Mouse (Mus musculus) left cerebral cortex, postnatal 14 days (tissue): ENCODE measurements around the gene Sowaha. TPM values are rescaled to one million over a fixed set of nuclear protein-coding genes. Genes with fewer than 3 reads are reported as not detected.

ENCODE experiments used
- DNase-seq, 2 experiments: peaks; one replicate each; pipeline ENCODE4 v3.0.0; 2021 to 2022; ENCODE audit warnings: low spot score in 2 of 2, mixed read lengths in 1 of 2
- intact Hi-C: fragments of 180-260 bp; cut with DNase I; formaldehyde crosslinking; loops from one replicate; pipeline ENCODE4 v1.15.1; 2025
- total RNA-seq, 2 experiments: library from RNA; stranded (reverse); gene quantifications; 2 replicates each; pipeline ENCODE4 v1.2.3; 2021

Sowaha gene
- total RNA-seq, 2 experiments from 2014 or later: 71.5 to 74.7 TPM

DNA sequence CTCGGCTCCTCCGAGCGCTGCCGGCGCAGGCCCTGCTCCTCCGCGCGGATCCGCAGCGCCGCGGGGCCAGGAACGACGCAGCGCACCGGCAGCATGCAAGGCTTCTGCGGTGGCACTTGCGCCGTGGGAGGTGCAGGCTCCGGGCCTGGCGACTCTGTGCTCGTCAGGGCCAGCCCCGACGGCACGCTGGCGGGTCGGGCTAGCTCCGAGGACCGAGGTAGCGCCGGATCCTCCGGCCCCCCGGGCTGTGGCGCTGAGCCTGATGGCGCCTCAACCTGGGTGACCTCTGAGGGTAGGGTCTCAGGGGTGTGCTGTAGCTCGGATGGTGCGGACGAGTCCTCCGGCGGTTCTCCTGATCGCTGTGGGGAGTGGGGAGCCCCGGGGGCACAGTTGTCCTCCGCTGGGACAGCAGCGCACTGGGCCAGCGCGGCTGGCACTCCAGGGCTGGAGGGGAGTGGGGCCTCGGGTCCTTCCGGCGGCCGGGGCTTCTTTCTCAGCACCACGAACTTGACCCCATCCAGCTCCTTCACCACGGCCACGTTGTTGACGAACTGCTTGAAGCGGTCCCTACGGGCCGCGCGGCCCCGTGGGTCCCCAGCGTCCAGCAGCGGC lies 797 bp downstream of the Sowaha start:
- DNase-seq: peak in 1 of 2 experiments; percentile 45
- intact Hi-C loops: no loop called here

DNA sequence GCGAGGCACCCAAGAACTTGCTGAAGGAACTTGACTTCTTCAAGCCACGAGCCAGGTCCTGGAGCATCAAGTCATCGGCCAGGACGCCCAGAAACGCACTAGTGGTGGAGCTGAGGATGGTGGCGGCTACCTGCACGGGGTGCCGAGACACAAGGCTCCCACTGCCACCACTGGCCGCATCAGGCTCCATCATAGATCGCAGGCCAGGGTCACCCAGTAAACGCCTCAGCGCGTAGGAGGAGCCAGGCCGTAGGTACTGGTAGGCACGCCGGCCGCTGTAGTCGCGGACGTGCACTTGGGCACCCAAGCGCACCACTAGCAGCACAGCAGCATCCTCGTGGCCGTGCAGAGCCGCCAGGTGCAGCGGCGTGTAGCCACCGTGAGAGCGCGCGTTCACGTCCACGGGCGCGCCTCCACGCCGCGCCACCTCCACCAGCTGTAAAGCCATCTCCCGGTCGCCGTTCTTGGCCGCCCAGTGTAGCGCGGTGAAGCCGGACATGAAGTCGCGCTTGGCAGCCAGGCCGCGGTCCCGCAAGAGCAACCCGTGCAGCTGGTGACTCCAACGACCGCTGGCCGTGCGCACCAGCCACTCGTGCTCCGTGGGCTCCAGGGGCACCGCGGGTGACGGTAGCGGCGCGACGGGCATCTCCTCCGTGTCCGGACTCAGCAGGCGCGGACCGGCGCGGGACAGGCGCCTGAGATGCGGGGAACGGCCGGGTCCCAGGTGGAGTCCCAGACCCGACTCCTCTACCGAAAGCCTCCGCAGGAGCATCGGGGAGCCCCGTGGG lies 1.5 kb downstream of the Sowaha start:
- intact Hi-C loops: no loop called here
- DNase-seq: peak in 1 of 2 experiments; percentile 45

DNA sequence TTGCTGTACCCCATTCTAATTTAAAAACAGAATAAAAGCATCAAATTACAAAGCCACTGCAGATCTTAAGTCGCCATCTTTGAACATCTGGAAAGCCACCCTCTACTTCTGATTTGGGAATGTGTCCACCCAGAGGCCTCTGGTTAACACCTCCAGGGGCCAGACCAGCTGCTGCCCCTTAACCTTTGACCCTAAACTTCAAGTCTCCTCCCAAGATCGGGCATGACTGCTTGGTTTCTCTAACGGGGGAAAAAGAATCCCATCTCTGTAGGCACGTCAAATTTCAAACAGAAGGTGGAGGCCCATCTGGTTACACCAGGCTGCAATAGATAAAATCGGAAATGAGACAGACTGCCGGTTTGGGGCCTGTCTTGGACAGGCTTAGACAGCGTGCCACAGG lies 2.2 kb downstream of the Sowaha start:
- intact Hi-C loops: no loop called here
- DNase-seq: no peak

DNA sequence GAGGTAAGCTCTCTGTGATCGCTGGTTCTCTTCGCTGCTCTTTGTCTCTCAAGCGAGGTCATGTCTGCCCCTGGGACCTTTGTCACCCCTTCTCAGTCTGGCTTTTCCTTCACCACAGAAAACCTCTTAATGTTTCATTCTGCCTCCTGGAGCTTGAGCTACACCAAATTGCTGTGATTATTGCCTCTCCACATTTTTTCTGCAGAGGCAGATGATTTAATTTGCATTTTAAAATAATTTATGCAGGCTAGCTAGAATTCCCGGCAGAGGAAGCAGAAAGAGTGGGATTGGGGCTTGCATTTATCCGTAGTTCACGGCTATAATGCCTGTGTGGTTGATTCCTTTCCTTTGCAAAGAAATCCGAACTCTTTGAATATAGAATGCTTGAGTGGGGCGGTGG lies 4.5 kb downstream of the Sowaha start:
- peak in 1 of 2 experiments; percentile 40 for DNase-seq
- intact Hi-C loops: no loop called here

GRCm38 (mm10) chr11:53472709-53473108 lies 7.4 kb downstream of the Sowaha start:
- DNase-seq: no peak
- intact Hi-C loops: no loop called here

DNA sequence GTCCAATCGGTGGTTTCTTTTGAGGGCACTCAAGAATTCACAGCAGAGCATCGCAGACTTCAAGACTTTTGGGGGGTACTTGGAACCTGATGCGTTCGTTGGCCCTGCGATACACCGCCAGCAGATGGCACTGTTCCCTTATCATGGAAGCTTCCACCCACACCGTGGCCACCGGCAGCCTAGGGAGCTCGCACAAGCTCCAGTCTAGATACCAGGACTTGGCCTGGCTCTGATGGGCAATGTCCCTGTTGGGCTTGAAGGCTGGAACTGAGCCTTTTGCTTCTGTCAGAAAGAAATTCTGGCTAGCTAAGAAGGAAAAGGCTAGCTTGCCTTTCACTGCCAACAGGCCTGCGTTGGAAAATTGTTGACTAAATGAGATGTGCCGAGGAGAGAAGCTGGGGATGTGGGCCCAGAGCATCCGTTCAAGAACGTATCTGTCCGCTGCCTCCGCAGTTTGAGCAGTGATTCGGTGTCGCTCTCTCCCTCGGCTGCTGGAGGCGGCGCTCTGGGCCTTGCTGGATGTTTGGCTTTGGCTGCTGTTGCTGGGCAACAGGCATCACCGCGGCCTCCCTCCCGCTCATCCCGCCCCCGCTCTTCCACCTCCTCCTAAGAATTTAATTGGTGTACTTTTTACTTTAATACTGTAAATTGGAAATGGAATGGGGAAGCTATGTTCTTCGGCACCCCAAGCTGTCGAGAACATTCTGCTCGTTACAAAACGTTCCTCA lies 9.9 kb downstream of the Sowaha start, which contains the start of gene Gm9837:
Gm9837 (minus strand) TSS at position 512 of the 728 bp plus-strand sequence.
- intact Hi-C loops: loop anchor here (2.0 to 5.0 kb wide), 4 partner anchors 38 to 267 kb away; partner anchors contain the start of genes Gdf9 and Uqcrq
- peak; percentile 96 to 97 for DNase-seq

GRCm38 (mm10) chr11:53469294-53469967 lies 10.6 kb downstream of the Sowaha start:
- DNase-seq: peak in 1 of 2 experiments; percentile 89
- intact Hi-C loops: loop anchor here (5.0 kb wide), 2 partner anchors 37 to 268 kb away; partner anchors contain the start of genes Gdf9 and Uqcrq

GRCm38 (mm10) chr11:53466231-53466971 lies 13.7 kb downstream of the Sowaha start:
- intact Hi-C loops: loop anchor here (5.0 kb wide), 2 partner anchors 34 to 271 kb away; partner anchors contain the start of genes Gdf9 and Uqcrq
- peak; percentile 89 to 91 for DNase-seq

DNA sequence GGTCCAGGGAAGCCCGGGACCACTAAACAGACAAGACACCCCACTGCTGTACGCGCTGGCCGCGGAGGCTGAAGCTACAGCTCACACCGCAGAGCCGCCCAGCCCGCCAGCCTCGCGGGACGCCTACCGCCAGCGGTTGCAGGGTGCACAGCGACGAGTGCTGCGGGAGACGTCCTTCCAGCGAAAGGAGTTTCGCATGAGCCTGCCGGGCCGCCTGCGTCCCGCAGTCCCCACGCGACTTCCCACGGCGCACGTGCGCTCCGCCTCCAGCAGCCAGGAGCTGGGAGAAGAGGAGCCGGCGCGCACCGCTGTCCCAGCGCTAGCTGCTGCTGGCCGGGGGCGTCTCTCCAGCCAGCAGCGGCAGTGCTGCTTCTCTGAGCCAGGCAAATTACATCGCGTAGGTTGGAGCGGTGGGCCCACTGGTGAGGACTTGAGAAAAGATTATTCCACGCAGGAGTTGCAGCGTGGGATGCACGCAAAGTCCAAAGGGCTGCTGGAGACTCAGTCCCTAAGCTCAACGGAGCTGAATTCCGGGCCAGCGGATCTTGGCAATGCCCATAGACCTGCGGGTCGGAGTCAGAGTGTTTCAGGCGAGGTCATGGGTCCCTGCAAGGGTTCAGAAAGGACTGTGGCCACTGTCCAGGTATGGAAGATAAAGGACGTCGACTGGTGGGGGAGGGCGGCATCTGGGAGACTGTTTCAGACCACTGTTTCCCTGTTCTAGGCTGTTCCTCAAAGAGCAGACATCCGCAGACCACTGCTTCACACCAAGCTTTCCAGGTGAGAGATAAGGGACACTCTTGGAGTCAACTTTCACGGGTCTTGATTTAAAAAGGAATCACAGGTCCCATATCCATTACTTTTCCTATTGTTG lies 16.3 kb downstream of the Sowaha start:
- peak in 1 of 2 experiments; percentile 65 for DNase-seq
- intact Hi-C loops: no loop called here

DNA sequence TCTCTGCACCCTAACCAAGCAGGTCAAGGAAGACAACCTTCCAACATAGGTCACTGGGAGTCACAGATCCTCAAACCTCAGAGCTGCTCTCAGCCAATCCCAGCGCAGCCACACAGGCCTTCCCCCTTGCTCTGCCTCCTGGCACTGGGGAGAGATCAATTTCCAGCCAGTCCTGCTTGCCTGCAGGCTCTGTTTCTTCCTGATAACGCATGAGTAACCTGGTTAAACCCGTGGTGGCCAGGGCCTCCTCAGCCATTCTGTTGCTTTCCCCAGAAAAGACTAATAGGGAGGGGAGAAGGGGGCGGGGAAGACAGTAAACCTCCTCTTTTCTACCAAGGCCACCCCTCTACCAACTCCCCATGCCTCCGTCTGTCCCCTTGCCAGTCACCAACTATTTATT lies 18.3 kb downstream of the Sowaha start:
- no peak for DNase-seq
- intact Hi-C loops: no loop called here

- no peak for DNase-seq
- intact Hi-C loops: no loop called here
These were observed 19.9 kb downstream of the Sowaha start for GRCm38 (mm10) chr11:53460192-53460591.

GRCm38 (mm10) chr11:53458996-53459395 lies 21.1 kb downstream of the Sowaha start:
- no peak for DNase-seq
- intact Hi-C loops: no loop called here

- intact Hi-C loops: no loop called here
- DNase-seq: no peak
These were observed 22.6 kb downstream of the Sowaha start for GRCm38 (mm10) chr11:53457372-53457954.

GRCm38 (mm10) chr11:53456474-53457371 lies 23.4 kb downstream of the Sowaha start, which contains the start of the genes Gm10447 and Shroom1:
Gm10447 (minus strand) TSS chr11:53457110.
Shroom1 (plus strand) TSS chr11:53457205.
- intact Hi-C loops: no loop called here
- peak in 1 of 2 experiments; percentile 25 for DNase-seq

DNA sequence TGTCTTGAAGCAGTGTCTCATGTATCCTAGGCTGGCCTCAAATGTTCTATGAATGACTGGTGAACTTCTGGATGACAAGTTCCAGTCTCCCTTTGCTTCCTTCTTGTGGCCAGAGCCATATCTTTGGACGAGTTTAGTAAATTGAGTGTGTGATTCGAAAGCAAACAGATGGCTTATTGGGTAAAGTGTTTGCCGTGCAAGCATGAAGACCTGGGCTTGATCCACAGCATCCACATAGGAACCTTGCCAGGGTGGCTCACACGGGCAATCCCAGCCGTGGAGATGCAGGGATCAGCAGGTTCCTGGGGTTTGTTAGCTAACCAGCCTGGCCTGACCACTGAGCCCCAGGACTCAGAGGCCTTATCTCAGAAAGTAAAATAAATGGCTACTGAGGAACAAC lies 27.0 kb downstream of the Sowaha start:
- intact Hi-C loops: no loop called here
- no peak for DNase-seq

GRCm38 (mm10) chr11:53452396-53452795 lies 27.7 kb downstream of the Sowaha start:
- DNase-seq: no peak
- intact Hi-C loops: no loop called here
